Mouse (Mus musculus): ENCODE results near the gene Gnpat. TPM values are rescaled to one million over a fixed set of nuclear protein-coding genes. Genes with fewer than 3 reads are reported as not detected.

The Gnpat gene
- polyA plus RNA-seq, 1 experiment from 2014 or later, result 156 TPM

DNA sequence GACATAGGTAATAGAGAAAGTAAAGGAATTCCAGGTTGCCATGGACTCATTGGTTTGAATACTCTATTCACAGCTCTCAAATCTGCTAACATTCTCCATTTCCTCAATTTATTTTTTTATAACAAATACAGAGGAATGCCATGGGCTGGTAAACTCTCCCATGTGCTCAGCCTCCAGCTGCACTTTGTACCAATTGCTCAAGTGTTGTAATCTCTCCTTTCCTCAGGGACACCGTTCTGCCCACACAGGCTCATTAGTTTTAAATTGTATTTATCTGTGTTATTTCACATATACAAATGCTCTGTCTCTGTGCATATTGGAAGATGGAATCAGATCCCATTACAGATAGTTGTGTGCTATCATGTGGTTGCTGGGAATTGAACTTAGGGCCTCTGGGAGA, 9.3 kb upstream of the Gnpat start:
- Histone ChIP-seq H3K4me3 (no peak overlapping the region), H3K9me3 (replicated peaks) (peaks cover 45% of the 10 kb centered on the region), H3K4me1 (no peaks in the 10 kb centered on the region), H3K27ac (replicated peaks) (no peak overlapping the region), H3K36me3 (peaks cover 63% of the 10 kb centered on the region), H3K27me3 (ENCODE audit: low read depth, poor library complexity, severe bottlenecking) (no peaks in the 10 kb centered on the region)
- 100% methylated on average over 1 of the region's 1 CpGs for WGBS
- DNase-seq (ENCODE audit: low spot score), result no peak

- Histone ChIP-seq H3K27ac (replicated peaks) (no peak overlapping the region), H3K9me3 (replicated peaks) (peaks cover 26% of the 10 kb centered on the region; the same call in 1 of the 2 replicates), H3K27me3 (ENCODE audit: low read depth, poor library complexity, severe bottlenecking) (no peaks in the 10 kb centered on the region), H3K4me3 (no peak overlapping the region), H3K36me3 (peaks cover 71% of the 10 kb centered on the region), H3K4me1 (peaks cover 22% of the 10 kb centered on the region)
- DNase-seq (ENCODE audit: low spot score), result no peak
Observed at GRCm38 (mm10) chr8:124859466-124859865, 3.4 kb upstream of the Gnpat start.

DNA sequence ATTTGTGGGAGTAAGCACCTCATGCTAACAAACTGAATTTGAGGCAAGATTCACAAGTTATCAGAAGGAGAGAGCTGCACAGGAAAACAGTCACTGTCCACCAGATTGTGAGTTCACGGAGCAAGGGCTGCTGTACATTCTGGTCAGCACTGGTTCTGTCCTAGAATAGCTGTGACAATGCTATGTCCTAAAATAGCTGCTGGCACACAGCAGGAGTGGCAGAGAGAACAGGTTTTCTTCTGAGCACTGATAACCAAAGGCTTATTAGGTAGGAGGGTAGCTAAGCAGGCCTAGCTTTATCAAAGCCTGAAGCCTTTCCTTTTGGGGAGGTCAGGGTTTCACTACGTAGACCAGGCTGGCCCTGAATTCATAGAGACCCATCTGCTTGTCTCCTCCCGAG, 2.6 kb upstream of the Gnpat start:
- Histone ChIP-seq H3K4me1 (peaks cover 24% of the 10 kb centered on the region), H3K36me3 (peaks cover 67% of the 10 kb centered on the region), H3K27me3 (ENCODE audit: low read depth, poor library complexity, severe bottlenecking) (no peaks in the 10 kb centered on the region), H3K4me3 (no peak overlapping the region), H3K27ac (replicated peaks) (no peak overlapping the region), H3K9me3 (replicated peaks) (peaks cover 20% of the 10 kb centered on the region; the same call in 1 of the 2 replicates)
- no peak for DNase-seq (ENCODE audit: low spot score)
- 93% methylated on average over 3 of the region's 3 CpGs for WGBS

DNA sequence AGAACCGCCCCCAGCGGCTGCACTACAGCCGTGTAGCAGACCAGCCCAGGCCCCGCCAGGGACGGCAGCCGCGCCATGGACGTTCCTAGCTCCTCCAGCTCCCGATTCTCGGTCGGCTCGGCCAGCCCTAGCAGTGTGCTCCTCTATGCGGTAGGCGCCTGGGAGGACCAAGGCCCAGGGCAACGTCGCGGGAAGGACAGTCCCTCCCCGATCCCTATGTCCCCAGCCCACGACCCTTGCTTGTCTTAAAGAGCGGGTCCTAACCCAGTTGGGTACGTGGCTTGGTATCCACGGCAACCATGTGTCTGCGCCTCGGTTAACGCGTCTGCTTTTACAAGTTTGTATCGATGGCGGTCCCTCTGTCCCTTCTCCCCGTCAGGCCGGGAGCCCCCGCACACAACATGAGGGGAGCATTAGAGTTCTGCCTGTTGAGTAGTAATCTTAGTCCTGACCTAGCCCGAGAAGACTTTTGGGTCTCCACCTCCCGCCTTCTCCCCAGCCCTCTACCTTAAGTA, 387 bp downstream of the Gnpat start:
- no peaks in the 10 kb centered on the region for H3K9me3 ChIP-seq (replicated peaks)
- H3K36me3 ChIP-seq, result peaks cover 49% of the 10 kb centered on the region
- no peak for DNase-seq (ENCODE audit: low spot score)
- WGBS, result under 1% methylated on average over 33 of the region's 33 CpGs
- peak overlapping the region; percentile 93 for H3K4me3 ChIP-seq
- peak overlapping the region; percentile 98 for H3K27ac ChIP-seq (replicated peaks)
- H3K4me1 ChIP-seq, result peaks cover 29% of the 10 kb centered on the region
- H3K27me3 ChIP-seq (ENCODE audit: low read depth, poor library complexity, severe bottlenecking), result no peaks in the 10 kb centered on the region

GRCm38 (mm10) chr8:124863729-124864128, 896 bp downstream of the Gnpat start:
- H3K27me3 ChIP-seq (ENCODE audit: low read depth, poor library complexity, severe bottlenecking), result no peaks in the 10 kb centered on the region
- 28% methylated on average over 8 of the region's 8 CpGs for WGBS
- peaks cover 34% of the 10 kb centered on the region for H3K4me1 ChIP-seq
- peaks cover 44% of the 10 kb centered on the region for H3K36me3 ChIP-seq
- peak overlapping the region; percentile 93 for H3K4me3 ChIP-seq
- no peaks in the 10 kb centered on the region for H3K9me3 ChIP-seq (replicated peaks)
- DNase-seq (ENCODE audit: low spot score), result no peak
- peak overlapping the region; percentile 98 for H3K27ac ChIP-seq (replicated peaks)

- H3K4me3 ChIP-seq, result no peak overlapping the region
- whole genome bisulfite sequencing, result 84% methylated on average over 3 of the region's 3 CpGs
- no peak for DNase-seq (ENCODE audit: low spot score)
- H3K27me3 ChIP-seq (ENCODE audit: low read depth, poor library complexity, severe bottlenecking), result no peaks in the 10 kb centered on the region
- peaks cover 29% of the 10 kb centered on the region for H3K4me1 ChIP-seq
- H3K9me3 ChIP-seq (replicated peaks), result no peaks in the 10 kb centered on the region
- peaks cover 34% of the 10 kb centered on the region for H3K36me3 ChIP-seq
- H3K27ac ChIP-seq (replicated peaks), result no peak overlapping the region
Observed at GRCm38 (mm10) chr8:124866669-124867068, 3.8 kb downstream of the Gnpat start.

- H3K27me3 ChIP-seq (ENCODE audit: low read depth, poor library complexity, severe bottlenecking), result no peaks in the 10 kb centered on the region
- no peak overlapping the region for H3K4me3 ChIP-seq
- H3K4me1 ChIP-seq, result peaks cover 25% of the 10 kb centered on the region
- H3K36me3 ChIP-seq, result peaks cover 38% of the 10 kb centered on the region
- no peaks in the 10 kb centered on the region for H3K9me3 ChIP-seq (replicated peaks)
- H3K27ac ChIP-seq (replicated peaks), result no peak overlapping the region
- WGBS, result 89% methylated on average over 2 of the region's 2 CpGs
- no peak for DNase-seq (ENCODE audit: low spot score)
Observed at GRCm38 (mm10) chr8:124867126-124867525, 4.3 kb downstream of the Gnpat start.

DNA sequence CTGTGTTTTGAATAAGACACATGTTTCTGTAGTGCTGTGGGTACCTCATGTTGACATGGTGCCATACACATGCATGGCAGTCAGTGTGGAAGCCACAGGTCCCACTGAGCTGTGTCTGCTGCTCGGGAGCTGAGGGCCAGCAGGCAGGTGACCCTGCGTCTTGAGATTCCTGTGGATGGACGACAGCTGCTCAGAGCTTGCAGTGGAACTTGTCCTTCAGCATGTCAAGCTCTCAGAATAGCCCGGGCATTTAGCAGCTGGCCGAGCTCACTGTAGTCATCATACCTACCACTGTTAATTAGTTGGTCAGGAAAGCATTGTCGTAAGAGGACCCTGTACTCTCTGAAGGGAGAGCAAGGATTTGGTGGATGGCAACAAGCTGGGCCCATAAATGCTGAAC, 6.9 kb downstream of the Gnpat start:
- Histone ChIP-seq H3K27me3 (ENCODE audit: low read depth, poor library complexity, severe bottlenecking) (no peaks in the 10 kb centered on the region), H3K27ac (replicated peaks) (no peak overlapping the region), H3K4me1 (peaks cover 11% of the 10 kb centered on the region; the same call in 1 of the 2 replicates), H3K4me3 (no peak overlapping the region), H3K36me3 (peaks cover 64% of the 10 kb centered on the region), H3K9me3 (replicated peaks) (no peaks in the 10 kb centered on the region)
- no peak for DNase-seq (ENCODE audit: low spot score)
- WGBS, result 92% methylated on average over 6 of the region's 6 CpGs

GRCm38 (mm10) chr8:124871474-124871873, 8.6 kb downstream of the Gnpat start:
- Histone ChIP-seq H3K27me3 (ENCODE audit: low read depth, poor library complexity, severe bottlenecking) (no peaks in the 10 kb centered on the region), H3K4me1 (peaks cover 11% of the 10 kb centered on the region; the same call in 1 of the 2 replicates), H3K4me3 (no peak overlapping the region), H3K27ac (replicated peaks) (no peak overlapping the region), H3K36me3 (peaks cover 71% of the 10 kb centered on the region), H3K9me3 (replicated peaks) (no peaks in the 10 kb centered on the region)
- 95% methylated on average over 7 of the region's 7 CpGs for WGBS
- no peak for DNase-seq (ENCODE audit: low spot score)

GRCm38 (mm10) chr8:124872081-124872480, 9.2 kb downstream of the Gnpat start:
- H3K36me3 ChIP-seq, result peaks cover 76% of the 10 kb centered on the region
- H3K27ac ChIP-seq (replicated peaks), result no peak overlapping the region
- no peak overlapping the region for H3K4me3 ChIP-seq
- H3K27me3 ChIP-seq (ENCODE audit: low read depth, poor library complexity, severe bottlenecking), result no peaks in the 10 kb centered on the region
- 94% methylated on average over 7 of the region's 7 CpGs for WGBS
- no peak for DNase-seq (ENCODE audit: low spot score)
- no peaks in the 10 kb centered on the region for H3K9me3 ChIP-seq (replicated peaks)
- H3K4me1 ChIP-seq, result peaks cover 11% of the 10 kb centered on the region; the same call in 1 of the 2 replicates

DNA sequence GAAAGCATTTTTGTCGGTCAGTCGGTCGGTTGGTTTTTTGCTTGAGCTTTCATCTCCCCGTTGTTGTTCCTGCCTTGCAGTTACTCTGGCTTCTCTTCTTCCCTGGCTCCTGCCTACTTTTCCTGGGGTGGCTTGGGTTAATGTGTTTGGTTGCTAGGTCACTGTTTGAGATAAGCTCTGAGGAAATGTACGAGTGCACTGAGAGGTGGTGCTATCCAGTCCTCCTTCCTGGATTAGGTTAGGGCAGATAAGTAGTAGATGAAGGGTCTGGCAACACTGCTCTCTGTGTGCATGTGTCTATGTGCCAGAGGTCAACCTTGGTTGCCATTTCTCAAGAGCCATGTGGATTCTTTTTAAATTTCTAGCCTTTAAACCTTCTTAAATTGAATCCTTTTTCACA, 9.9 kb downstream of the Gnpat start:
- Histone ChIP-seq H3K36me3 (peaks cover 78% of the 10 kb centered on the region), H3K27ac (replicated peaks) (no peak overlapping the region), H3K4me3 (no peak overlapping the region), H3K9me3 (replicated peaks) (no peaks in the 10 kb centered on the region), H3K4me1 (peaks cover 8% of the 10 kb centered on the region; the same call in 1 of the 2 replicates), H3K27me3 (ENCODE audit: low read depth, poor library complexity, severe bottlenecking) (no peaks in the 10 kb centered on the region)
- no peak for DNase-seq (ENCODE audit: low spot score)
- WGBS, result 92% methylated on average over 5 of the region's 5 CpGs

DNA sequence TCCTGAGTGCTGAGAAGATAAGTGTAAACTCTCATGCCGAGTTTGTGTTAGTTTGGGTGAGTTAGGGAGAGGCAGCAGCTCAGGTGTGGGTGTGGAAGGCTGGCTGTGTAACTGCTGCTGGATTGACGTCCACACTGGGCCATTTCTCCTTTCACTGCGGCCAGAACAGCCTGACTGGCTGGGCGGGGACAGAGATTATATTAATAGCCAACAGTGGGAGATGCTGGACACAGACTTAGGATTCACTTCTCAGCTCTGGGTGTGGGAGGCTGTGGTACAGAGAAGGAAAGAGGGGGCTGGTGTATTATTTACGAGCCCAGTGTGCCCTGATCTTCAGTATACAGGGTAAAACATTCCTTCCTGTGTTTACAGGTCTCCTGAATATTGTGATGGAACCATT, 15.3 kb downstream of the Gnpat start:
- no peak for DNase-seq (ENCODE audit: low spot score)
- H3K9me3 ChIP-seq (replicated peaks), result no peaks in the 10 kb centered on the region
- peaks cover 99% of the 10 kb centered on the region for H3K36me3 ChIP-seq
- no peak overlapping the region for H3K27ac ChIP-seq (replicated peaks)
- 95% methylated on average over 5 of the region's 5 CpGs for WGBS
- no peak overlapping the region for H3K4me3 ChIP-seq
- H3K4me1 ChIP-seq, result no peaks in the 10 kb centered on the region
- H3K27me3 ChIP-seq (ENCODE audit: low read depth, poor library complexity, severe bottlenecking), result no peaks in the 10 kb centered on the region

DNA sequence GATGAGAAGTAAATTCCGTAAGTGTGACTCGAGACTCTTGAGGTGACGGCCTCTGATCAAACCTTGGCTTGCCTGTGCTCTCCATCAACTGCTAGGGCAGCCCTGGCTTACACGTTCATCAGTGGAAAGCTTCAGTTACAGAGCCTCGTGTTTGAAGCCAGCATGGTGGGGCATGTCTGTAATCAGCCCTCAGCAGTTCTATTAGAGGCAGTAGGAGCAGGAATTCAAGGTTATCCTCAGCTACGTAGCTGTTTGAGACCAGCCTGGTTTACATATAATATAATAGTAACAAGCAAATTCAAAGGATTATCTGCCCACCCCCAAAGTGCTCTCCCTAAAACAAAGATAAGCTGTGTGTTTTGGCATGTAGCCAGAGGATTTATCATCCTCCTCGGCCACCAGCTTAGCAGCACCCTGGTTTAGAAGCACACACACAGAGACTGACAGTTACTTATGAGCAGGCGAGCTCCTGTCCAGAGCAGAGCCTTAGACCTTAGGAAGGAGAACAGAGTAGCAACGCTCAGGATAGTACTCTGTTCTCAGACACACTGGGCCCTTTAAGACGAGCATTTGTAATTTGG, 16.2 kb downstream of the Gnpat start:
- Histone ChIP-seq H3K4me1 (no peaks in the 10 kb centered on the region), H3K27me3 (ENCODE audit: low read depth, poor library complexity, severe bottlenecking) (no peaks in the 10 kb centered on the region), H3K4me3 (no peak overlapping the region), H3K27ac (replicated peaks) (no peak overlapping the region), H3K36me3 (peaks cover 99% of the 10 kb centered on the region), H3K9me3 (replicated peaks) (no peaks in the 10 kb centered on the region)
- WGBS, result 92% methylated on average over 10 of the region's 10 CpGs
- DNase-seq (ENCODE audit: low spot score), result no peak
